Mouse (Mus musculus) kidney, embryonic 14.5 days (tissue): Measurements from ENCODE around the gene Rnf34. TPM values are rescaled to one million over a fixed set of nuclear protein-coding genes. Genes with fewer than 3 reads are reported as not detected.

Experiments
- ATAC-seq: fragments of 200-750 bp; cut with Nextera tagmentation; 2 replicates; pipeline ENCODE4 v1.8.0; 2017; ENCODE audit warnings: moderate number of reproducible peaks, mild to moderate bottlenecking, moderate TSS enrichment, moderate library complexity; ENCODE audit not compliant: low FRiP score, low TSS enrichment
- H3K27ac ChIP-seq: fragments of 300-500 bp; sonication (generic); 2 replicates; pipeline ENCODE4 v1.5.1; 2014; ENCODE audit warnings: low read depth, mild to moderate bottlenecking, low read length, moderate library complexity, mixed read lengths
- H3K27me3 ChIP-seq: fragments of 300-500 bp; sonication (generic); 2 replicates; pipeline ENCODE4 v1.6.1; 2014; ENCODE audit warnings: mild to moderate bottlenecking, low read length; ENCODE audit not compliant: control insufficient read depth, insufficient read depth
- H3K36me3 ChIP-seq: fragments of 300-500 bp; sonication (generic); 2 replicates; pipeline ENCODE4 v1.6.1; 2014; ENCODE audit warnings: low read length, mixed read lengths; ENCODE audit not compliant: control insufficient read depth, insufficient read depth
- H3K4me1 ChIP-seq: fragments of 300-500 bp; sonication (generic); 2 replicates; pipeline ENCODE4 v1.6.1; 2014; ENCODE audit warnings: low read length, mixed read lengths; ENCODE audit not compliant: control insufficient read depth, insufficient read depth
- H3K4me2 ChIP-seq: fragments of 300-500 bp; sonication (generic); replicated peaks from 2 replicates; pipeline ENCODE4 v1.6.1; 2014; ENCODE audit warnings: low read depth, mild to moderate bottlenecking, low read length
- H3K4me3 ChIP-seq: fragments of 300-500 bp; sonication (generic); 2 replicates; pipeline ENCODE4 v1.5.1; 2014; ENCODE audit warnings: mild to moderate bottlenecking, low read length
- H3K9ac ChIP-seq: fragments of 300-500 bp; sonication (generic); 2 replicates; pipeline ENCODE4 v1.6.1; 2014; ENCODE audit warnings: low read depth, mild to moderate bottlenecking, low read length, moderate library complexity
- H3K9me3 ChIP-seq: fragments of 300-500 bp; sonication (generic); 2 replicates; pipeline ENCODE4 v1.6.1; 2016; ENCODE audit warnings: low read length; ENCODE audit not compliant: control insufficient read depth
- WGBS: fragments of 180-500 bp; shearing (Covaris S2); extraction: QIAGEN DNeasy Blood & Tissue Kit; methylation state at CpG from one replicate; pipeline ENCODE4 v1.1.7; 2014; 5-methylcytosine and 5-hydroxymethylcytosine counted together
- polyA plus RNA-seq: library from polyadenylated mRNA; unstranded; fragments of >200 nt; fragmentation: Nextera tagmentation; extraction: Ambion mirVana; gene quantifications from 2 replicates; pipeline ENCODE4 v1.2.1, GENCODE M21; 2014

The Rnf34 gene
- polyA plus RNA-seq, 1 experiment from 2014 or later: 33.4 TPM

- Histone ChIP-seq H3K9me3 (no peaks in the 10 kb centered on the region), H3K4me2 (no peak overlapping the region), H3K9ac (peak overlapping the region; percentile 37; the same call in 1 of the 2 replicates), H3K27ac (peak overlapping the region; percentile 65), H3K4me1 (0 out of 2 replicates have a peak, but pooled peaks cover 9% of the 10 kb centered on the region), H3K36me3 (no peaks in the 10 kb centered on the region), H3K4me3 (no peak overlapping the region), H3K27me3 (no peaks in the 10 kb centered on the region)
- WGBS: 5% methylated on average over 7 of the region's 7 CpGs
- ATAC-seq: peak; percentile 92
These were observed 68.3 kb downstream of the Rnf34 start for GRCm38 (mm10) chr5:122917982-122918711.

- 86% methylated on average over 5 of the region's 5 CpGs for WGBS
- H3K27me3 ChIP-seq: no peaks in the 10 kb centered on the region
- H3K4me1 ChIP-seq: 0 out of 2 replicates have a peak, but pooled peaks cover 9% of the 10 kb centered on the region
- no peaks in the 10 kb centered on the region for H3K36me3 ChIP-seq
- H3K4me3 ChIP-seq: no peak overlapping the region
- H3K9ac ChIP-seq: no peak overlapping the region
- no peak for ATAC-seq
- H3K27ac ChIP-seq: no peak overlapping the region
- H3K4me2 ChIP-seq: no peak overlapping the region
- H3K9me3 ChIP-seq: no peaks in the 10 kb centered on the region
These were observed 70.7 kb downstream of the Rnf34 start for GRCm38 (mm10) chr5:122920557-122920956.

Other genes starting within 250 kb of the Rnf34 start
- 34.1 and 46.0 TPM in 2 replicates for gene Ift81, start 235.5 kb upstream of the Rnf34 start, polyA plus RNA-seq
- 0.56 and 1.1 TPM in 2 replicates for gene P2rx7, start 206.1 kb upstream of the Rnf34 start, polyA plus RNA-seq
- 14.0 and 14.8 TPM in 2 replicates for gene P2rx4, start 142.5 kb upstream of the Rnf34 start, polyA plus RNA-seq
- gene Camkk2, start 70.6 kb upstream of the Rnf34 start, polyA plus RNA-seq: 25.0 and 40.9 TPM in 2 replicates
- 335 and 457 TPM in 2 replicates for gene Anapc5, start 28.7 kb upstream of the Rnf34 start, polyA plus RNA-seq
- gene Kdm2b, start 139.8 kb downstream of the Rnf34 start, polyA plus RNA-seq: 59.1 and 105 TPM in 2 replicates
- gene Orai1, start 165.0 kb downstream of the Rnf34 start, polyA plus RNA-seq: 21.5 and 23.2 TPM in 2 replicates
- 1.3 and 1.7 TPM in 2 replicates for gene Morn3, start 197.0 kb downstream of the Rnf34 start, polyA plus RNA-seq
- 12.0 and 13.1 TPM in 2 replicates for gene Tmem120b, start 218.4 kb downstream of the Rnf34 start, polyA plus RNA-seq